Mouse (Mus musculus) lung, postnatal 10 days (tissue): Measurements from ENCODE around the gene Pcnp.
"Not testable (repeated sequence)": the region's sequence is repeated elsewhere in the genome, so short reads cannot be mapped to it uniquely, and the experiment has no call there.

Experiments
- DNase-seq: peaks from one replicate; pipeline ENCODE4 v3.0.0; 2021

Pcnp gene

DNA sequence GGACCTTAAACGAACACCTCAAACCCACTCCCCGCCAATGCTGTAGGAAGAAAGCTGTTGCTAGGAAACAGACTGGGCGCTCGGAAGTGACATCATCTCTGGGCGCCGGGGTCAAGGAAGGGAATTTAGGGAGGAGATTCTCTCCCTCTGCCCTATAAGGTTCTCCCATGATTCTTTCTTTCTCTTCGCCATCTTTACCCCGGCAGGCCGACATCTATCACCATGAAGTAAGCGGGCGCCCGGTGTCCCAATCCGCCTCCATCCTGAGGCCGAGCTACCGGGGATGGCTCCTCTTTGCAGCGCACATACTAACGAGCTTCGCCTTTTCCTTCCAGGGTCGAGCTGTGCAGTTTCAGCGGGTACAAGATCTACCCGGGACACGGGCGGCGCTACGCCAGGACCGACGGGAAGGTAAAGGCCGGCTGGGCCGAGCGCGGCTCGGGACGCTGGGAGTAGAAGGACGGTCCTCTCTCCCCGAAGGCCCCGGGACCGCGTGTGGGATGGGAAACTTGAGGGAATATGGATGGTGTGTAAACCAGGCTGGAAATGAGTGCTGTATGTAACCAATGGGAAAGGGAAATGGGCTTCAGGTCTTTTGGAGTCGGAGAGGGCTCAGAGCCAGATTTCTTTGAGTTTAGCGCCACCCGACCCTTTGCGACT lies 63.2 kb downstream of the Pcnp start, which contains the start of gene Rpl24:
TSS of gene Rpl24 (plus strand) at position 64 of the 660 bp plus-strand sequence.
- peak; percentile 97 for DNase-seq

DNA sequence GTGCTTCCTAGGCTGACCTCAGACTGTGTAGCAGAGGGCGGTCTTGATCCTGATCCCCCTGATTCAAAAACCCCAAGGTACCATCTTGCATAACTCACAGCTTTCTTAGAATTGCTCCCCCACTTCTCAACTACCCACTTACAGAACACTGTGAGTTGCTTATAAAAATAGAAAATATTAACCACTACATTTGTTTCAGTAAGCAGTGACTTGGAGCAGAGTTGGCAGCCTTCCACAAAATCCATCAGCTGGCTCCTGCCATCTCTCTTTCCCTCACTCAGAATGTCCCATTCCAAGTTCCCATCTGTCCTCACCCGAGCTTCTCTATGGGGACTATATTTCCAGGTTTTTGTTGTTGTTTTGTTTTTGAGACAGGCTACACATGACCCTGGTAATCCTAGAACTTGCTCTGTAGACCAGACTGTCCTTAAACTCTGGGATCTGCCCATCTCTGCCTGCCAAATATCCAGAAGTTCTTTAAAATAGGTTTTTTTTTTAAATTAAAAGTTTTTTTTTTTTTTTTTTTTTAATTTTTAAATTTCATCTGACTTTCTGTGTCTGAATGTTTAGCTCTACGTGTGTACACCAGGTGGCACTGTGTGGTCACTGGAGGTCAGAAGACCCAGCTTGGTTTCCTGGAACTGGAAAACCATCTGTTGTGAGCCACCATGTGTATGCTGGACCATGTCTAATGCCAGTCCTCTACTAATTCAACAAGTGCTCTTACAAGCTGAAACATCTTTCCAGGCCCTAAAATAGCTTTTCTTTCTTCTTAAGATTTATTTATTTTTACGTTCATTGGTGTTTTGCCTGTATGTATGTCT lies 65.2 kb downstream of the Pcnp start:
- peak; percentile 49 for DNase-seq

DNA sequence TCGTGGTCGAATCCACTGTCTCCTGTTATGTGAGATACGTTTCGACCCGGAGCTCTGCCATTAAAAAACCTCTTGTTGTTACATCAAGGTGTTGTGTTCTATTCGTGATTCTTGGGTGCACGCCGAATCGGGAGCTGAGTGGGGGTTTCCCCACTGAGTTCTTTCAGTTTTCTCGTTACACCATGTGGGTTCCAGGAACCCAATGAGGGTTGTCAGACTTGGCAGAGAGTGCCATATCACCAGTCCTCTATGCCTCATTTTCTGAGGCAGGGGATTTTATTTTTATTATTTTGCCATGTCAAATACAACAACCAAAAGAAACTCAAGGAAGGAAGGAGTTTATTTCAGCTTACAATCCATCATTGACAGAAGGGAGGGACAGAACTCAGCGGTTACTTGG lies 66.5 kb downstream of the Pcnp start:
- DNase-seq, result not testable (repeated sequence)
